8 mouse cellular contexts compared by ENCODE assay signal in the genomic region with DNA sequence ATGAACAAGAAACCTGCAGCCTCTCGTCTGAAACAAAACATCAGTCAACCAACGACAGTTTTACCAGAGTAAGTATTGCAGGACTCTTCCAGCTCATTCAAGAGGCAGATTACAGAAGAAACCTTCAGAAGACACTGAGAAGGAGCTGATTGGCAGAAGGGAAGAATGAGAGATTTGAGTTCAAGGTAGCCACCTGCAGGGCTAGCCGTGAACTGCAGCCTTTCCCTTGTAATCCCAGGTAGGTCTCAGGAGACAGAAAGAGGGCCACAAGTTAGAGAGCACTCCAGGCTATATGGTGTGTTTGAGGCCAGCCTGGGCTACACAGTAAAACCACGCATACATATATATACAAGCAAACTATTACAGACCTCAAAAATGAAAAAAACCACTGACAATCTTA. TPM values are rescaled to one million over a fixed set of nuclear protein-coding genes. Genes with fewer than 3 reads are reported as not detected.
A peak's percentile ranks its signal among the peaks of the same experiment; 100 is the strongest.
DNase-seq lines count a peak whose midpoint lies in the region; ATAC-seq lines count a peak whose summit lies in the region.

No protein-coding gene starts in this region.

- ATAC-seq in hematopoietic stem cell, adult 5-6 weeks (replicated peaks in 1 of 2; ENCODE audit: insufficient read depth in 1 of 2, low FRiP score in 2 of 2, low TSS enrichment in 1 of 2, low read depth in 1 of 2, poor library complexity in 2 of 2, severe bottlenecking in 2 of 2) = peak; percentile 45 to 59; a peak in 1 of 4 replicates
- no peak for ATAC-seq in activated CD4-positive, CD25-positive, alpha-beta regulatory T cell, adult 4 months

- intact Hi-C loops in gastrocnemius, postnatal 36 days (cut with DNase I) = no loop called here
- intact Hi-C loops in left cerebral cortex, postnatal 36 days (cut with DNase I) = no loop called here

- peak; percentile 28 for DNase-seq in gastrocnemius, postnatal 10 days
- no peak for DNase-seq in gastrocnemius, postnatal 36 days
- DNase-seq in 416B (ENCODE audit: low read depth) = peak; percentile 51
- DNase-seq in adrenal gland, postnatal 10 days = peak; percentile 42
- DNase-seq in left cerebral cortex, postnatal 36 days (ENCODE audit: low spot score in 2 of 2) = peak; percentile 34 to 41
- peak; percentile 64 to 77 for DNase-seq in right cerebral cortex, adult 2 months (ENCODE audit: low spot score in 2 of 2)

RNA-seq across cellular contexts. Expression of gene Rhobtb1, which starts 49.2 kb away (rescaled TPM):
- 10 to 100 TPM; 12.5 to 16.1 TPM for total RNA-seq in gastrocnemius, postnatal 10 days (2021)
- 10 to 100 TPM; 17.3 to 21.7 TPM for total RNA-seq in gastrocnemius, postnatal 36 days (2021)
- total RNA-seq in adrenal gland, postnatal 10 days (2021) = 10 to 100 TPM; 22.3 to 25.6 TPM
- total RNA-seq in hematopoietic stem cell, adult 5-6 weeks (2017) = 4.6 and 5.1 TPM in 2 replicates
- 1 to 10 TPM; 4.7 to 9.3 TPM for total RNA-seq in left cerebral cortex, postnatal 36 days (2021)
- polyA plus RNA-seq in activated CD4-positive, CD25-positive, alpha-beta regulatory T cell, adult 4 months (2017; shearing (Covaris generic)) = not detected

Comparison
In these comparisons a context has a peak if more than half of its experiments do, and no peak if none do; other contexts are left out.
1. DNase-seq: peak in gastrocnemius, postnatal 10 days (single experiment), 416B (single experiment), adrenal gland, postnatal 10 days (single experiment), left cerebral cortex, postnatal 36 days (2 of 2) and right cerebral cortex, adult 2 months (2 of 2); none in gastrocnemius, postnatal 36 days (0 of 2).